Mouse (Mus musculus) liver, adult 2 months (tissue): ENCODE measurements around the gene Agpat2. TPM values are rescaled to one million over a fixed set of nuclear protein-coding genes. Genes with fewer than 3 reads are reported as not detected.

Experiments used
- DNase-seq: peaks from one replicate; pipeline ENCODE4 v3.0.0-alpha.2; 2011; ENCODE audit warnings: low read depth, low spot score; ENCODE audit errors: extremely low read depth
- H3K27ac ChIP-seq: fragments of 200-500 bp; replicated peaks from 2 replicates; pipeline ENCODE4 v1.5.1; 2012; ENCODE audit warnings: low read depth, mild to moderate bottlenecking, control low read depth, inconsistent platforms, low read length; ENCODE audit not compliant: insufficient read depth
- H3K27me3 ChIP-seq: fragments of 200-500 bp; 2 replicates; pipeline ENCODE4 v1.6.1; 2012; ENCODE audit warnings: mild to moderate bottlenecking, moderate library complexity, low read length, inconsistent platforms; ENCODE audit not compliant: control insufficient read depth, insufficient read depth
- H3K36me3 ChIP-seq: fragments of 200-500 bp; 2 replicates; pipeline ENCODE4 v1.6.1; 2012; ENCODE audit warnings: low read length, inconsistent platforms; ENCODE audit not compliant: control insufficient read depth, insufficient read depth
- H3K4me1 ChIP-seq: fragments of 200-500 bp; 2 replicates; pipeline ENCODE4 v1.6.1; 2011; ENCODE audit warnings: low read length; ENCODE audit not compliant: control insufficient read depth, insufficient read depth
- H3K4me3 ChIP-seq: fragments of 200-500 bp; 2 replicates; pipeline ENCODE4 v1.5.1; 2011; ENCODE audit warnings: low read depth, mild to moderate bottlenecking, control low read depth, low read length, moderate library complexity; ENCODE audit not compliant: insufficient read depth
- H3K79me2 ChIP-seq: fragments of 200-500 bp; 2 replicates; pipeline ENCODE4 v1.6.1; 2012; ENCODE audit warnings: inconsistent platforms, mild to moderate bottlenecking, low read length, moderate library complexity; ENCODE audit not compliant: control insufficient read depth, insufficient read depth
- H3K9ac ChIP-seq: fragments of 200-500 bp; 2 replicates; pipeline ENCODE4 v1.6.1; 2012; ENCODE audit warnings: low read depth, mild to moderate bottlenecking, control low read depth, inconsistent platforms, low read length
- CTCF ChIP-seq: fragments of 200-500 bp; IDR thresholded peaks from 2 replicates; pipeline ENCODE4 v1.5.1; 2011; ENCODE audit warnings: low read depth, low read length, control low read depth
- POLR2A ChIP-seq: fragments of 200-500 bp; IDR thresholded peaks from 2 replicates; pipeline ENCODE4 v1.6.1; 2011; ENCODE audit warnings: low read length, control low read depth; ENCODE audit not compliant: insufficient read depth; ENCODE audit errors: extremely low read depth
- WGBS: fragments of 180-500 bp; shearing (Covaris S2); methylation state at CpG from one replicate; pipeline ENCODE4 v1.1.7; 2018; 5-methylcytosine and 5-hydroxymethylcytosine counted together
- polyA plus RNA-seq: library from polyadenylated mRNA; depleted of rRNA; stranded (reverse); fragments of >200 nt; gene quantifications from 2 replicates; pipeline ENCODE4 v1.2.3, GENCODE M21; 2012
- total RNA-seq: library from RNA; depleted of rRNA; stranded (reverse); fragments of >200 nt; gene quantifications from 2 replicates; pipeline ENCODE4 v1.2.3, GENCODE M21; 2014

The Agpat2 gene
- total and polyA plus RNA-seq, 2 experiments = 116 to 421 TPM

DNA sequence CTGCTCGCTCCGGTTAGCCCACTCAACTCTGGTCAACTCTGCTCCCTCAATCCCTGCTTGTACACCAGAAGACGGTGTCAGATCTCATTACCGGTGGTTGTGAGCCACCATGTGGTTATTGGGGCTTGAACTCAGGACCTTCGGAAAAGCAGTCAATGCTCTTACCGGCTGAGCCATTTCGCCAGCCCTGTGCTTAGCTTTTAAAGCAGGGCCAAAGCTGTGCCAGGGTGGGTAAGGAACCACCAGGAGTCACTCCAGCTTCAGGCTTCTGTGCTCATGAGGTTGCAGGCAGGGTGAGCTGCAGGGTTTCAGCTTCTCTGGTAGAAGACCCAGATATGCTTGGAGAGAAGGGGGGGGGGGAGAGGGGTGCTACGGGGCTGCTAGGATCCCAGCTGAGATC, 1.1 kb upstream of the Agpat2 start:
- Histone ChIP-seq H3K27ac (no peak overlapping the region), H3K4me3 (no peak overlapping the region), H3K9ac (no peak overlapping the region), H3K27me3 (no peaks in the 10 kb centered on the region), H3K36me3 (no peaks in the 10 kb centered on the region), H3K4me1 (peaks cover 10% of the 10 kb centered on the region; the same call in 1 of the 2 replicates), H3K79me2 (peaks cover 13% of the 10 kb centered on the region; the same call in 1 of the 2 replicates)
- TF ChIP-seq CTCF (no peak), POLR2A (no peak)
- no peak for DNase-seq
- whole genome bisulfite sequencing = 92% methylated on average over 8 of the region's 8 CpGs

DNA sequence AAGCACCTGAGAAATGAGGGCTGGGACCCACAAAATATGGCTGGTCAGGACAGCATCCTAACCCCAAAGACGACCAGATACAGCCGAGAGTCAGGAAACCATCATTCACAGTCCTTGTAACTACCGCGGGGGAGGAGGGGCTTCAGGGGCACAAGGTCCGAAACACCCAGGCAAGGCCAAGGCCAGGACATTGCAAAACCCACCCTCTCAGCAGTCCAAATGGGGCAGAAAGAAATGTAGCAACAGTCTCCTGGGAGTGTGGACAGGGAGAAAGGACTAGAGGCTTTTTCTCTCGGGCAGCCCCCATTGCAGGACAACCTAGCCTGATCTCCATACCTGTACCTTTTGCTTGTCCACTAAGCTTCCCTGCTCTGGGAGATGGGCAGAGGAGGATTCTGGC, 1.1 kb downstream of the Agpat2 start:
- peaks cover 13% of the 10 kb centered on the region; the same call in 1 of the 2 replicates for H3K79me2 ChIP-seq
- H3K4me1 ChIP-seq = peaks cover 17% of the 10 kb centered on the region
- H3K4me3 ChIP-seq = peak overlapping the region; percentile 78
- DNase-seq = peak; percentile 83
- 6% methylated on average over 6 of the region's 6 CpGs for whole genome bisulfite sequencing
- TF ChIP-seq CTCF = no peak
- no peak for TF ChIP-seq POLR2A
- H3K27me3 ChIP-seq = no peaks in the 10 kb centered on the region
- peak overlapping the region; percentile 93 for H3K9ac ChIP-seq
- H3K36me3 ChIP-seq = no peaks in the 10 kb centered on the region
- H3K27ac ChIP-seq = peak overlapping the region; percentile 95

GRCm38 (mm10) chr2:26602631-26603030, 1.6 kb downstream of the Agpat2 start:
- H3K4me3 ChIP-seq = peak overlapping the region; percentile 78
- peaks cover 13% of the 10 kb centered on the region; the same call in 1 of the 2 replicates for H3K79me2 ChIP-seq
- peak; percentile 36 for DNase-seq
- H3K27me3 ChIP-seq = no peaks in the 10 kb centered on the region
- H3K4me1 ChIP-seq = peaks cover 22% of the 10 kb centered on the region
- H3K27ac ChIP-seq = peak overlapping the region; percentile 95
- H3K36me3 ChIP-seq = no peaks in the 10 kb centered on the region
- WGBS = 21% methylated on average over 5 of the region's 5 CpGs
- no peak for TF ChIP-seq CTCF
- TF ChIP-seq POLR2A = no peak
- H3K9ac ChIP-seq = peak overlapping the region; percentile 93

DNA sequence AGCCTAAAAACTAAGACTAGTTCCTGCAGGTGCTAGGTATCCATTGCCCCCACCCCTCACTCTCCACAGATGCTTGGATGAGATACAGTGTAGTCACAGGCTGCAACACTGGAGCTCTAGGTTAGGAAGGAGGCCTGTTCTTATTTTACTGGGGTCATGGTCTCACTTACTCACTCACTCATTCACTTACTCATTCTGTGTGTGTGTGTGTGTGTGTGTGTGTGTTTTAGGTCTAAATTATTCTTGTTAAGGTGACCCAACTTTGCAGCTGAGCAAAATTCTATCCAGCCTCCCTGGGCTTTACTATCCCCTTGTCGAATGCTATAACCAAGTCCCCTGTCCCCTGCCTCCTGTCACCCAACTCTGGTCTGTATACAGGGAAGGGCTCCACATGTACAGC, 2.6 kb downstream of the Agpat2 start:
- Histone ChIP-seq H3K36me3 (no peaks in the 10 kb centered on the region), H3K4me1 (peaks cover 31% of the 10 kb centered on the region), H3K27me3 (no peaks in the 10 kb centered on the region), H3K9ac (peak overlapping the region; percentile 44), H3K27ac (peak overlapping the region; percentile 82), H3K4me3 (peak overlapping the region; percentile 12; the same call in 1 of the 2 replicates), H3K79me2 (peaks cover 13% of the 10 kb centered on the region; the same call in 1 of the 2 replicates)
- no peak for DNase-seq
- WGBS = 31% methylated on average over 1 of the region's 1 CpGs
- TF ChIP-seq POLR2A (no peak), CTCF (no peak)

DNA sequence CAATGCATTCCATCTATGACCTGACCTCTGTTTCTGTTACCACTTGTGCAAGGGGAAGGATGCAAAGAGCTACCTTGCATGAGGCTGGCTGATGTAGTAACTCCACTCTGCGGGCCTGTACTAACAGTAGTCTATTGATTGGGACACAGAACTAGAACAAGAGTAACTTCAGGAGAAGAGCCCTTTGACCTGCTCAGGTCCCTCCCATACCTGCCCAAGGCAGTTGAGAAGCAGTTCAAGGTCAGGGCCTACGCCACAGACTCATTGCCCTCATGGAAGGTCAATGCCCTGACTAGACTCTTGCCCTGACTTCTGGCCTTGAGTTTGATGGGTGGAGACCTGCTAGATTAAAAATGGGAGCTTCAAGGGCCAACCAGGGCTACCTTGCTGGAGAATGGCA, 3.6 kb downstream of the Agpat2 start:
- TF ChIP-seq CTCF (no peak), POLR2A (no peak)
- peaks cover 37% of the 10 kb centered on the region for H3K4me1 ChIP-seq
- H3K79me2 ChIP-seq = peaks cover 13% of the 10 kb centered on the region; the same call in 1 of the 2 replicates
- WGBS = 34% methylated on average over 2 of the region's 2 CpGs
- H3K27ac ChIP-seq = 0 out of 2 replicates have a peak overlapping the region, but pooled peaks have one; percentile 18
- H3K9ac ChIP-seq = no peak overlapping the region
- H3K36me3 ChIP-seq = no peaks in the 10 kb centered on the region; the same call in 1 of the 2 replicates
- H3K4me3 ChIP-seq = no peak overlapping the region
- peak; percentile 100 for DNase-seq
- no peaks in the 10 kb centered on the region for H3K27me3 ChIP-seq

DNA sequence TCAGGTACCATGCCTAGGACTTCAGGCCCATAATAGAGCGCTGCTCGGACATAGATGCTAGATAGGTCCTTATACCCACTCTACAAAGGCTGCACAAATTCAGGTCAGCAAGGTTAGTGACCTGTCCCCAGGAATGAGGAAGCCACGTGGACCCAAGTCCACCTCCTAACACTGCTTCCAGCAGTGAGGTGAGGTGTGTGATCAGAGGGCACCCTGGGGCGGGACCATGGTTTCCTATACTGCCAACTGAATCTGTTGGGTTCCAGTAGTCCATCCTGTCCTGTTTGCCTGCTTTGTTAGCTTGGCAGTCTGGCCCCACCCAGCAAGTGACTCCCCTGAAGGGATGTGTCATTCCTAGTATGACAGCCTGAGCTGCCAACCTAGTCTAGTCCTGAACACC, 4.3 kb downstream of the Agpat2 start:
- H3K4me1 ChIP-seq = peaks cover 40% of the 10 kb centered on the region
- peak; percentile 99 for DNase-seq
- no peaks in the 10 kb centered on the region; the same call in 1 of the 2 replicates for H3K36me3 ChIP-seq
- peak overlapping the region; percentile 8; the same call in 1 of the 2 replicates for H3K4me3 ChIP-seq
- 34% methylated on average over 4 of the region's 4 CpGs for WGBS
- peak overlapping the region; percentile 79 for H3K27ac ChIP-seq
- H3K9ac ChIP-seq = peak overlapping the region; percentile 49
- TF ChIP-seq POLR2A = no peak
- TF ChIP-seq CTCF = no peak
- no peaks in the 10 kb centered on the region for H3K27me3 ChIP-seq
- H3K79me2 ChIP-seq = peaks cover 13% of the 10 kb centered on the region; the same call in 1 of the 2 replicates
